Mouse (Mus musculus) liver, embryonic 14.5 days (tissue): ENCODE measurements around the gene Mpi.

Experiments
- CTCF ChIP-seq: IDR thresholded peaks from 2 replicates; pipeline ENCODE4 v1.5.1; 2016; ENCODE audit warnings: antibody characterized with exemption, low read depth, control low read depth
- EP300 ChIP-seq: IDR thresholded peaks from 2 replicates; pipeline ENCODE4 v1.6.1; 2016; ENCODE audit warnings: antibody characterized with exemption, low read depth

DNA sequence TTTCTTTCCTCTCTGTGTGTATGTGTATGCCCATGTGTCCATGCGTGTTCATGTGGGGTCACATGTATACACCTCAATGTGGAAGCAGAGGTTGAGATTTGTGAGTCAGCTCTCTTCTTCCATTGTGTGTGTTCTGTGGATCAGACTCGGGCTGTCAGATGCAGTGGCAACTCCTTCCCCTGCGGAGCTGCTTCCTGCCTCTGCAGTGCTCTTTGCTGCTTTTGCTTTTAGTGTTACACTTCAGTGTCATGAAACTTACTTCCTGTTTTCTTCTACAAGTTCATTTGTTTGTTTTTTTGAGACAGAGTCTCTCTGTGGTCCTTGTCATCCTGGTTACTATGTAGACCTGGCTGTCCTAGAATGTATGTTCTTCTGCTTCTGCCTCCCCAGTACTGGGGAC is 32.4 kb upstream of the Mpi start:
- TF ChIP-seq CTCF (no peak), EP300 (no peak)
